Mouse (Mus musculus) gastrocnemius, postnatal 4 days (tissue): ENCODE data around the gene Magi1. TPM values are rescaled to one million over a fixed set of nuclear protein-coding genes. Genes with fewer than 3 reads are reported as not detected.

ENCODE experiments used
- DNase-seq, 2 experiments: peaks; one replicate each; pipeline ENCODE4 v3.0.0; 2021 to 2022; ENCODE audit warnings: low spot score in 2 of 2, mixed read lengths in 2 of 2
- total RNA-seq, 2 experiments: library from RNA; stranded (reverse); gene quantifications; 2 replicates each; pipeline ENCODE4 v1.2.3; 2021

The Magi1 gene
- total RNA-seq, 2 experiments from 2014 or later = 13.2 to 16.6 TPM

DNA sequence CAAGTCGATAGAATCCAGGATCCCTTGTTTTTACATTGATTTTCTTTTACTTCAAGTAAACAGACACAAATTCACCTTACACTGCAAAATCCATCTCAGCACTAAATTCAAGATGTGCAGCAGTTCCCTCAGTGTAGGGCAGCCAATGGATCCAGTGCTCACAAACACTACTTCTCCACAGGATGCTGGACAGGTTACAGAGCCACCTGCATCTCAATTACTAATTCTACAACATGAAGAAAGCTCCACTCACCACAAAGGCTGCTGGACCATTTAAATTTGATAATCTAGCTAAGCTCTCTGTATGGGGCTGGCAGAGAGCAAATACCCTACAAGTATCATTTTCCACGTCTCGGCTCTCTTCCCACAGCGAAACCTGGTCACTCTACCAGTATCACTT, 445.3 kb downstream of the Magi1 start:
- DNase-seq = no peak

- DNase-seq = no peak
These were observed 447.1 kb downstream of the Magi1 start for GRCm38 (mm10) chr6:93836585-93836984.

DNA sequence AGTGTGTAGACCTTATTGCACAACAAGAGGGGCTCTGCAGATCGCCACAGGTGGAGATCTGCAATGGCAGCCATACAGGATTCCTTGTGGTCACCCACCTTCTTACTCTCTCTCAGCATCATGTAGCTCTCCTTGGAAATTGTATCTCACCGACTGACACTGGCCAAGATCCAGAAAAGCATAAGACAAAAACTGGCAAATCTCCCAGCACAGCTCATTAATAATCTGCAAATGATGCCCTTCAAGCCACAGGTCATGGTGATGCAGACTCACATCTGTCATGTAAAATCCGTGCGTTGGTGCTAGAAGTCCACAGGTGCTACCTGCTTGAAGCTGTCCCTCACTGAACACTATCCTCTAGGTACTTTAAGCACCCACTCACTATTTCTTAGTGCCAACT, 448.5 kb downstream of the Magi1 start:
- no peak for DNase-seq

- DNase-seq = no peak
These were observed 455.5 kb downstream of the Magi1 start for GRCm38 (mm10) chr6:93828262-93828661.

- no peak for DNase-seq
These were observed 456.8 kb downstream of the Magi1 start for GRCm38 (mm10) chr6:93826875-93827274.

GRCm38 (mm10) chr6:93822221-93822897, 461.4 kb downstream of the Magi1 start:
- no peak for DNase-seq

DNA sequence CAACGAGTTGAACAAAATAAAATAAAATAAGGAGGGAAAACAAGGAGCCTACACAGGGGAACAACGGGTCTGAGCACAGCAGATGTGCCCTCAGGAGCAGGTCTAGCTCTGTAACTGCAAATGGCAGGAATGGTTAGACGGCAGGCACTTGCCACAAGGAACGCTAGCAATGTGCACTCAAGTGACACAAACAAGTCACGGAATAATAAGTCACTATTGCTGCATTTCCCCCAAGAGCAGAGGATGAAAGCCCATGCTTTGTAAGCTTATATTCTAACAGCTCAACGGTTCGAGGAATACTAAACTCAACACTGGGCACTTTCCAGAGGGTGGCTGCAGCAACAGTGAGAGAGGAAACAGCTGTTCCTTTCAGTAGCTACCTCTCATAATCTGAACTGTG, 462.2 kb downstream of the Magi1 start:
- DNase-seq = no peak

GRCm38 (mm10) chr6:93819888-93820287, 463.8 kb downstream of the Magi1 start:
- DNase-seq = peak; percentile 38 to 63

GRCm38 (mm10) chr6:93819282-93819681, 464.4 kb downstream of the Magi1 start:
- DNase-seq = no peak

GRCm38 (mm10) chr6:93818494-93818893, 465.2 kb downstream of the Magi1 start:
- no peak for DNase-seq

GRCm38 (mm10) chr6:93805407-93805936, 478.2 kb downstream of the Magi1 start:
- DNase-seq = no peak

DNA sequence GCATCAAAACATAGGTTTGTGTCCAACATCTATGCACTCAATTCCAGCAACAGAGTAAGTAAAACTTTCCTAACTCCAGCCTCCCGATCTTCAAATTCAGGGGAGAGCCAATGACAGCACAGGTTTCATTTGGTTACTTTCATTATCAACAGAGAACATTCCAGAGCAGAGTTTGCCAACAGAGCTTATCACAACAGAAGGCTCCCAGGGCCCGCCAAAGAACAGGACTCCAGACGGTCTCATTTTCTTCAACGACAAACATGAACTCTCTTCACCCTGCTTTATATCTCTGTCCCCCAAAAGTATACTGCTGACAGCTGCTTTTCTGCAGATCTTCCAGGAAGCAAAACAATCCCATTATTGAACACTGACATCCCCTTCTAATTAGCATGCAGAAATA, 481.3 kb downstream of the Magi1 start:
- DNase-seq = no peak

- no peak for DNase-seq
These were observed 483.3 kb downstream of the Magi1 start for GRCm38 (mm10) chr6:93800465-93800864.

- DNase-seq = no peak
These were observed 491.2 kb downstream of the Magi1 start for GRCm38 (mm10) chr6:93792309-93793215.

DNA sequence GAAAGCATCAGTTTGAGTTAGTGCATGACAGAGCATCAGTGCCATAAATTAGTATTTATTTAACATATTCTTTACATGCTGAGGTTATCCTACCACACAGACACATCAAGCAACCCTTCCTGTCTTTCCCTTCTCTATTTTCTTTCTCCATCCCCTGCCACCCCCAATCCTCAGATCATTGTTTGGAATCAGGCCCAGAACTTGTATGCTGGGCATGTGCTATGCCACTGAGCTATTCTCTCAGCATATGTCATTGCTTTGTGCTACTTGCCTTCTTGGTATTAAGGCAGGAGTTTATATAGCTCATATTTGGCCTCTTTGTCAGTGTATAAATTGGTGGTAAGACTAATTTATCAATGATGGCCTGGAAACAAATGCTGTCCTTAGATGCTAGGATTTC, 494.0 kb downstream of the Magi1 start:
- no peak for DNase-seq

DNA sequence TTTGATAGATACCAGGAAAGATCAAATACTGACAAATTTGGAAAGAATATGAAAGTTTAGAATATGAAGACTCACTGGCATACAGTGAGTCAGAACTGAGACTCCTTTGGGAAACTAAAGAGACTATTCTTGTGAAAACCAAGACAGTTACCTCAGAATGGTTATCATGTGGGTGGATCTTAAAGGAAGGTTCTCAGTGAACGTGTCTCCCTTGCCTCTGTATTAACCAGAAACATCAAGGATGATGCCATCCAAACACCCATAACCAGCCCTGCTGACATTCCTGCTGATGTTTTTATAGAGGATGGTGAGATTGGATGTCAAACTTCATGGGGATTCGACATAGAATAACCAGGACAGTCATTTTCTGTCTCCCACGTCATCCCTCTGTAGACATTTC, 496.7 kb downstream of the Magi1 start:
- DNase-seq = no peak

- no peak for DNase-seq
These were observed 497.5 kb downstream of the Magi1 start for GRCm38 (mm10) chr6:93786220-93786619.

DNA sequence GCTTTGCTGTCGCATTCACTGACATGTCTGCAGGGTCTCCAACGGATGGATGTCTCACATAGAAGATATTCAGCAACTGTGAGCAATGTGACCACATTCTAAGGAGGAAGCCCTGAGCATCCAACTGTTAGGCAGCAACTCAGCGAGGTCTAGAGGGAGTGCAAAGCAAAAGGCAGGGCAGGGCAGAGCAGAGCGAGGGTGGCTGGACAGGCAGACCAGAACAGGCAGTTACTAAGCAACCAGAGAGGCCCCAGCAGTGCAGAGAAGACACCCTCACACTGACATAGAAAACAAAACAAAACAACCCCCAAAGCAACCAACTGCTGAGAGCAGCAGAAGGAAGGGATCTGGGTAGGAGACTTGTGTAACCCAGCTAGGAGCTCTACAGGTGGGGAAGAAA, 512.6 kb downstream of the Magi1 start:
- no peak for DNase-seq

DNA sequence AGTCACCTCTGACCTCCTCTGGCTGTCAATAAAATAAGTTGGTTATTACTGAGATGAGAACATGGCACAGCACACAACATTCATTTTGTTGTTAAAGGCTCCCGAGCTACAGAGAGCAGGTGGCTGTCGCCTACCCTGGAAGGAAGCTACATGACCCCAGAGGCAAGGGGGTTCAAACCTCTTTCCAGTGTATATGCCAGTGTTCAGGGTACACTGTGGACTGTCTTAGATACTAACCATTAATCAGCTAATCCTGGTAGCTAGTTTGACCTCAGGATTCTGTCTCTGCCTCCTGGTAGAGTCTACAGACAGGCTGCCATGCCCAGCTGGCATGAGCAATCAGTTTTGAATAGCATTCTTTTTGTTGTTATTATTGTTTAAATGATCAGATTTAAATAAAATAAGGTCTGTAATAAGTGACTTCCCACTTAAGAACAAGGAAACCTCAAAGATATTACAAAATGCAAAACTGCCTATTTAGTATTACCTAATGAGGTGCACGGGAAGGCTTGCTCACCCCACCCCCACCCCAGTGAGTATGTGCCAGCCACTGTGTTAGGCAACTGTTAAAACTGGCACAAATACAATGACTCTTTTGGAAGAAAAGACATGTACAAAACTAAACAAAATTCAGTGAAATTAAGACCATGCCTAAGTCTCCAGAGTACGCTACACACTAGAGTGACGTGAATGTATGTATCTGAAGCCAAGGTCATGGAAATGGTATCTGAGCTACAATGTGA, 513.3 kb downstream of the Magi1 start:
- no peak for DNase-seq

GRCm38 (mm10) chr6:93758114-93758513, 525.6 kb downstream of the Magi1 start:
- no peak for DNase-seq

- DNase-seq = peak; percentile 71 to 83
These were observed 526.2 kb downstream of the Magi1 start for GRCm38 (mm10) chr6:93757353-93758087.
